Comparison of ENCODE assay signal across 14 mouse cellular contexts in the genomic region with DNA sequence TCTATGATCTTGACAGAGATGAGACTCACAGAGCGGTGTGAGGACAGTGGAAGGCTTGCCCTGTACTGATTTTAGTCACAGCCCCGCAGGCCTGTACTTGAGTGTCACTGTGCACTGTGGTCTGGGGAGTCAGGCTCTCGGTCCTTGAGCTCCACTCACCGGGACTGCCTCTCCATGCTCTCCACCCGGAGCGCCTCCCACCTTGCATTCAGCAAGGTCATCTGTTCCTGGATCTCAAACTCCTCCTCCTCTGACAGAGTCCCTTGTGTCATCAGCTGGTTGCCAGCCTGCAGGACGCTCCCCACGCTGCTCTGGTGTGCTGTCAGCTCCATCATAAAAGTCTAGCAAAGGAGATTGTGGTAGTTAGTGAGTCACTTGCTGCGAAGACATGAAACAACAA.
DNase-seq lines count a peak whose midpoint lies in the region; ATAC-seq and TF ChIP-seq lines count a peak whose summit lies in the region.
"Had no signal": no experiment of that assay in that cellular context is flagged by ENCODE, and none has a peak within 500 bp of the region (broad histone marks: within the 10 kb centered on the region; RNA-seq: fewer than 3 reads in every experiment).

No protein-coding gene starts in this region.

- peak overlapping the region in 1 of 2 experiments; percentile 4; a peak in 2 of 4 replicates for H3K27ac ChIP-seq in heart, embryonic 14.5 days (replicated peaks in 1 of 2; ENCODE audit: control insufficient read depth in 1 of 2, insufficient read depth in 1 of 2, low read depth in 2 of 2, low read length in 2 of 2)
- H3K27ac ChIP-seq in midbrain, embryonic 11.5 days (ENCODE audit: low read depth, low read length) = no peak overlapping the region
- no peak overlapping the region for H3K27ac ChIP-seq in midbrain, embryonic 10.5 days (replicated peaks)
- no peak overlapping the region for H3K27ac ChIP-seq in intestine, embryonic 15.5 days
- H3K27ac ChIP-seq in thymus, adult 2 months (ENCODE audit: control insufficient read depth, insufficient read depth, low read length) = no peak overlapping the region
- H3K27ac ChIP-seq: neural tube, embryonic 13.5 days had no signal

- no peaks in the 10 kb centered on the region for H3K9me3 ChIP-seq in heart, embryonic 14.5 days (ENCODE audit: control insufficient read depth, low read length)
- H3K9me3 ChIP-seq in midbrain, embryonic 11.5 days (ENCODE audit: control insufficient read depth, low read length) = no peaks in the 10 kb centered on the region; the same call in 1 of the 2 replicates
- H3K9me3 ChIP-seq in midbrain, embryonic 10.5 days (replicated peaks) = no peaks in the 10 kb centered on the region
- H3K9me3 ChIP-seq in intestine, embryonic 15.5 days = no peaks in the 10 kb centered on the region
- H3K9me3 ChIP-seq: neural tube, embryonic 13.5 days; stomach, embryonic 15.5 days had no signal

- no peak for TF ChIP-seq POLR2A in thymus, adult 2 months (IDR thresholded peaks at IDR 0.05; ENCODE audit: control insufficient read depth, extremely low read depth, insufficient read depth, low read length, poor library complexity)

- no peaks in the 10 kb centered on the region for H3K27me3 ChIP-seq in heart, embryonic 14.5 days (ENCODE audit: control insufficient read depth, insufficient read depth, low read length)
- no peaks in the 10 kb centered on the region for H3K27me3 ChIP-seq in midbrain, embryonic 11.5 days (ENCODE audit: control insufficient read depth, insufficient read depth, low read length)
- H3K27me3 ChIP-seq in midbrain, embryonic 10.5 days (ENCODE audit: low read depth, poor library complexity, severe bottlenecking) = no peaks in the 10 kb centered on the region
- H3K27me3 ChIP-seq in intestine, embryonic 15.5 days (replicated peaks) = no peaks in the 10 kb centered on the region
- H3K27me3 ChIP-seq in thymus, adult 2 months (ENCODE audit: control insufficient read depth, insufficient read depth, low read length) = no peaks in the 10 kb centered on the region
- H3K27me3 ChIP-seq: neural tube, embryonic 13.5 days; stomach, embryonic 15.5 days had no signal

- H3K4me2 ChIP-seq in heart, embryonic 14.5 days (ENCODE audit: low read length) = no peak overlapping the region
- no peak overlapping the region for H3K4me2 ChIP-seq in midbrain, embryonic 11.5 days
- no peak overlapping the region for H3K4me2 ChIP-seq in intestine, embryonic 15.5 days (replicated peaks)
- H3K4me2 ChIP-seq: liver, embryonic 11.5 days; neural tube, embryonic 13.5 days; stomach, embryonic 15.5 days had no signal

- no peak for DNase-seq in heart, adult 18-20 months
- peak; percentile 19 for DNase-seq in midbrain, embryonic 11.5 days (ENCODE audit: low spot score, missing footprints)
- no peak for DNase-seq in midbrain, embryonic 10.5 days (ENCODE audit: low spot score)
- DNase-seq in testis, postnatal 10 days (ENCODE audit: low spot score) = peak; percentile 48
- no peak for DNase-seq in cerebellum, adult 9-10 months
- DNase-seq in thymus, adult 2 months = no peak
- DNase-seq: midbrain, embryonic 14.5 days; right cerebral cortex, postnatal 4 days had no signal

- WGBS in heart, embryonic 14.5 days = 35% methylated on average over 9 of the region's 9 CpGs
- 89% methylated on average over 9 of the region's 9 CpGs for WGBS in midbrain, embryonic 11.5 days
- WGBS in midbrain, embryonic 10.5 days = 89% methylated on average over 9 of the region's 9 CpGs
- WGBS in intestine, embryonic 15.5 days = 72% methylated on average over 9 of the region's 9 CpGs
- 96% methylated on average over 9 of the region's 9 CpGs for WGBS in thymus, adult 2 months

- no peak for TF ChIP-seq CTCF in thymus, adult 2 months (IDR thresholded peaks at IDR 0.05; ENCODE audit: borderline replicate concordance, control insufficient read depth, extremely low read depth, insufficient read depth, low read length, poor library complexity)

- ATAC-seq in heart, embryonic 14.5 days (ENCODE audit: insufficient number of reproducible peaks, insufficient read depth, low FRiP score, low read depth) = peak; percentile 43; the same call in 1 of the 2 replicates
- ATAC-seq in midbrain, embryonic 11.5 days (ENCODE audit: low FRiP score) = no peak
- peak; percentile 65 for ATAC-seq in intestine, embryonic 15.5 days

- no peak overlapping the region for H3K4me3 ChIP-seq in heart, embryonic 14.5 days (ENCODE audit: control insufficient read depth in 1 of 2, insufficient read depth in 1 of 2, low read depth in 1 of 2, low read length in 2 of 2)
- H3K4me3 ChIP-seq in midbrain, embryonic 11.5 days (ENCODE audit: low read depth, low read length) = no peak overlapping the region
- H3K4me3 ChIP-seq in midbrain, embryonic 10.5 days = no peak overlapping the region
- no peak overlapping the region for H3K4me3 ChIP-seq in intestine, embryonic 15.5 days (replicated peaks)
- no peak overlapping the region for H3K4me3 ChIP-seq in thymus, adult 2 months (ENCODE audit: control insufficient read depth, insufficient read depth, low read length)
- H3K4me3 ChIP-seq: erythroblast, embryonic 14.5 days; neural tube, embryonic 13.5 days; stomach, embryonic 15.5 days had no signal

- no peak overlapping the region for H3K9ac ChIP-seq in heart, embryonic 14.5 days (ENCODE audit: low read length)
- H3K9ac ChIP-seq in midbrain, embryonic 11.5 days (ENCODE audit: low read length) = no peak overlapping the region
- H3K9ac ChIP-seq in intestine, embryonic 15.5 days = no peak overlapping the region
- H3K9ac ChIP-seq: neural tube, embryonic 13.5 days; stomach, embryonic 15.5 days had no signal

- peaks cover 48% of the 10 kb centered on the region for H3K36me3 ChIP-seq in heart, embryonic 14.5 days (ENCODE audit: control insufficient read depth, insufficient read depth, low read length)
- peaks cover 10% of the 10 kb centered on the region; the same call in 1 of the 2 replicates for H3K36me3 ChIP-seq in midbrain, embryonic 11.5 days (ENCODE audit: control insufficient read depth, insufficient read depth, low read length)
- peaks cover 51% of the 10 kb centered on the region for H3K36me3 ChIP-seq in midbrain, embryonic 10.5 days
- no peaks in the 10 kb centered on the region; the same call in 1 of the 2 replicates for H3K36me3 ChIP-seq in intestine, embryonic 15.5 days
- peaks cover 51% of the 10 kb centered on the region for H3K36me3 ChIP-seq in thymus, adult 2 months (ENCODE audit: control insufficient read depth, insufficient read depth, low read length)

- H3K4me1 ChIP-seq in heart, embryonic 14.5 days (ENCODE audit: control insufficient read depth in 2 of 2, insufficient read depth in 2 of 2, low read length in 2 of 2) = peaks cover 5 to 33% of the 10 kb centered on the region in 2 experiments
- no peaks in the 10 kb centered on the region for H3K4me1 ChIP-seq in midbrain, embryonic 11.5 days (ENCODE audit: control insufficient read depth, insufficient read depth, low read length)
- no peaks in the 10 kb centered on the region for H3K4me1 ChIP-seq in midbrain, embryonic 10.5 days
- H3K4me1 ChIP-seq in intestine, embryonic 15.5 days (replicated peaks) = peaks cover 11% of the 10 kb centered on the region; the same call in 1 of the 2 replicates
- no peaks in the 10 kb centered on the region for H3K4me1 ChIP-seq in thymus, adult 2 months (replicated peaks; ENCODE audit: control insufficient read depth, insufficient read depth, low read length)
- H3K4me1 ChIP-seq: stomach, embryonic 15.5 days had no signal

Comparison
In these comparisons a context has a peak if more than half of its experiments do, and no peak if none do; other contexts are left out.
1. DNase-seq: peak in midbrain, embryonic 11.5 days (single experiment) and testis, postnatal 10 days (single experiment); none in heart, adult 18-20 months (0 of 2), midbrain, embryonic 10.5 days (single experiment), cerebellum, adult 9-10 months (single experiment) and thymus, adult 2 months (single experiment).